ENCODE assay signal across 9 mouse cellular contexts in the genomic region with DNA sequence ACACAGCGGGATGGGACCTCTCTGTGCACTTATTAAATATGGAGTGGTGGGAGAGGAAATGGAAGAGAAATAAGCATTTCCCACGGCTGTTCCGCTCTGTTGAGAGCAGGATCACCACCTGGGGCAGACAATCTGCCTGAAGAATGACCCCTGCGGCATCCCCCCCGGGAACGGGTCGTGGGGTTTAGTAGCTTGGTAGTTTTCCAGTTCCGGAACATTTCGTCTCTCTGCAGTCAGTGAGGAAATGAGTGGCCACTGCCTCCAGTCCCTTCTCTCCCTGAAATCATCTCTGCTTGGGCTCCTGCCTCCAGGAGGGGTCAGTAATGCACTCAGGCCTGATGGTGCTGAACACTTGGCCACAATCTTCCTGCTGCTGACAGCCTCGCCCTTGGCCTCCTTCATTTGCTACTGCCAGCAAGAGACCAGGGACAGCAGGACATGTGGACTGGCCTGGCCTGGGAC. TPM values are rescaled to one million over a fixed set of nuclear protein-coding genes. Genes with fewer than 3 reads are reported as not detected.
DNase-seq lines count a peak whose midpoint lies in the region; ATAC-seq lines count a peak whose summit lies in the region.
"Had no signal": no experiment of that assay in that cellular context is flagged by ENCODE, and none has a peak within 500 bp of the region (broad histone marks: within the 10 kb centered on the region; RNA-seq: fewer than 3 reads in every experiment).

No protein-coding gene starts in this region.

- no peak overlapping the region for H3K9ac ChIP-seq in lung, embryonic 15.5 days
- no peak overlapping the region for H3K9ac ChIP-seq in neural tube, embryonic 11.5 days (ENCODE audit: low read length)

- H3K4me3 ChIP-seq in lung, embryonic 15.5 days: no peak overlapping the region
- H3K4me3 ChIP-seq in heart, embryonic 10.5 days: no peak overlapping the region
- no peak overlapping the region for H3K4me3 ChIP-seq in neural tube, embryonic 11.5 days (ENCODE audit: low read depth, low read length)

- no peak for ATAC-seq in lung, embryonic 15.5 days (ENCODE audit: borderline replicate concordance, extremely low read depth, low FRiP score, low TSS enrichment)
- no peak for ATAC-seq in neural tube, embryonic 11.5 days (ENCODE audit: insufficient read depth, low FRiP score, low TSS enrichment)

- H3K4me2 ChIP-seq in lung, embryonic 15.5 days: no peak overlapping the region
- no peak overlapping the region for H3K4me2 ChIP-seq in neural tube, embryonic 11.5 days (ENCODE audit: low read depth)

- H3K9me3 ChIP-seq in lung, embryonic 15.5 days: no peaks in the 10 kb centered on the region
- H3K9me3 ChIP-seq in heart, embryonic 10.5 days: no peaks in the 10 kb centered on the region
- H3K9me3 ChIP-seq in neural tube, embryonic 11.5 days (ENCODE audit: control insufficient read depth, low read length): no peaks in the 10 kb centered on the region

- peaks cover 12% of the 10 kb centered on the region for H3K27me3 ChIP-seq in lung, embryonic 15.5 days
- H3K27me3 ChIP-seq in heart, embryonic 10.5 days (ENCODE audit: insufficient read depth, poor library complexity, severe bottlenecking): peaks cover 69% of the 10 kb centered on the region
- peaks cover 11% of the 10 kb centered on the region for H3K27me3 ChIP-seq in neural tube, embryonic 11.5 days (ENCODE audit: control insufficient read depth, insufficient read depth, low read length)

- peaks cover 26% of the 10 kb centered on the region for H3K4me1 ChIP-seq in lung, embryonic 15.5 days
- peaks cover 13% of the 10 kb centered on the region for H3K4me1 ChIP-seq in heart, embryonic 10.5 days
- H3K4me1 ChIP-seq in neural tube, embryonic 11.5 days (ENCODE audit: control insufficient read depth, insufficient read depth, low read length): peaks cover 2% of the 10 kb centered on the region; the same call in 1 of the 2 replicates

- H3K27ac ChIP-seq in lung, embryonic 15.5 days: peak overlapping the region; percentile 48; the same call in 1 of the 2 replicates
- 0 out of 2 replicates have a peak overlapping the region, but pooled peaks have one; percentile 36 for H3K27ac ChIP-seq in heart, embryonic 10.5 days
- H3K27ac ChIP-seq in neural tube, embryonic 11.5 days (ENCODE audit: low read depth, low read length): no peak overlapping the region

- 55% methylated on average over 10 of the region's 10 CpGs for WGBS in lung, embryonic 15.5 days
- 67% methylated on average over 10 of the region's 10 CpGs for WGBS in heart, embryonic 10.5 days
- 42% methylated on average over 10 of the region's 10 CpGs for WGBS in neural tube, embryonic 11.5 days

- peak; percentile 40 to 42 for DNase-seq in cerebellum, postnatal 14 days
- no peak for DNase-seq in cerebellum, adult 11 months
- DNase-seq in lung, postnatal 10 days: no peak
- DNase-seq in heart, embryonic 10.5 days (ENCODE audit: low spot score): no peak
- DNase-seq in neural tube, embryonic 11.5 days (ENCODE audit: low spot score): peak; percentile 21
- DNase-seq in frontal cortex, postnatal 25 days (ENCODE audit: low spot score in 2 of 2): no peak
- DNase-seq in layer of hippocampus, adult 9-11 months: no peak
- DNase-seq: layer of hippocampus, postnatal 36 days had no signal

- no peaks in the 10 kb centered on the region for H3K36me3 ChIP-seq in lung, embryonic 15.5 days
- H3K36me3 ChIP-seq in heart, embryonic 10.5 days: no peaks in the 10 kb centered on the region
- no peaks in the 10 kb centered on the region for H3K36me3 ChIP-seq in neural tube, embryonic 11.5 days (ENCODE audit: control insufficient read depth, insufficient read depth, low read length)

RNA-seq across cellular contexts. Expression of gene Oxtr, which starts 4.9 kb away (rescaled TPM):
- polyA plus RNA-seq in lung, embryonic 15.5 days (2015; fragmentation: Nextera tagmentation; extraction: Ambion mirVana): 0.12 and 0.20 TPM in 2 replicates
- 0.08 and 0.17 TPM in 2 replicates for polyA plus RNA-seq in heart, embryonic 10.5 days (2016; fragmentation: Nextera tagmentation; extraction: Ambion mirVana)
- polyA plus RNA-seq in neural tube, embryonic 11.5 days (2014; fragmentation: Nextera tagmentation; extraction: Ambion mirVana): 0.52 and 0.55 TPM in 2 replicates

RNA-seq across cellular contexts. Expression of gene Cav3, which starts 35.3 kb away (rescaled TPM):
- polyA plus RNA-seq in lung, embryonic 15.5 days (2015; fragmentation: Nextera tagmentation; extraction: Ambion mirVana): 3.5 and 3.8 TPM in 2 replicates
- polyA plus RNA-seq in heart, embryonic 10.5 days (2016; fragmentation: Nextera tagmentation; extraction: Ambion mirVana): 27.8 and 64.0 TPM in 2 replicates
- polyA plus RNA-seq in neural tube, embryonic 11.5 days (2014; fragmentation: Nextera tagmentation; extraction: Ambion mirVana): 0.35 and 0.86 TPM in 2 replicates

Comparison
In these comparisons a context has a peak if more than half of its experiments do, and no peak if none do; other contexts are left out.
1. DNase-seq: peak in cerebellum, postnatal 14 days (2 of 2) and neural tube, embryonic 11.5 days (single experiment); none in cerebellum, adult 11 months (single experiment), lung, postnatal 10 days (single experiment), heart, embryonic 10.5 days (single experiment), frontal cortex, postnatal 25 days (0 of 2) and layer of hippocampus, adult 9-11 months (single experiment).